Mouse (Mus musculus): ENCODE results near the gene 1110012L19Rik. TPM values are rescaled to one million over a fixed set of nuclear protein-coding genes. Genes with fewer than 3 reads are reported as not detected.

The 1110012L19Rik gene
- 10.6 TPM for total RNA-seq (2023)

DNA sequence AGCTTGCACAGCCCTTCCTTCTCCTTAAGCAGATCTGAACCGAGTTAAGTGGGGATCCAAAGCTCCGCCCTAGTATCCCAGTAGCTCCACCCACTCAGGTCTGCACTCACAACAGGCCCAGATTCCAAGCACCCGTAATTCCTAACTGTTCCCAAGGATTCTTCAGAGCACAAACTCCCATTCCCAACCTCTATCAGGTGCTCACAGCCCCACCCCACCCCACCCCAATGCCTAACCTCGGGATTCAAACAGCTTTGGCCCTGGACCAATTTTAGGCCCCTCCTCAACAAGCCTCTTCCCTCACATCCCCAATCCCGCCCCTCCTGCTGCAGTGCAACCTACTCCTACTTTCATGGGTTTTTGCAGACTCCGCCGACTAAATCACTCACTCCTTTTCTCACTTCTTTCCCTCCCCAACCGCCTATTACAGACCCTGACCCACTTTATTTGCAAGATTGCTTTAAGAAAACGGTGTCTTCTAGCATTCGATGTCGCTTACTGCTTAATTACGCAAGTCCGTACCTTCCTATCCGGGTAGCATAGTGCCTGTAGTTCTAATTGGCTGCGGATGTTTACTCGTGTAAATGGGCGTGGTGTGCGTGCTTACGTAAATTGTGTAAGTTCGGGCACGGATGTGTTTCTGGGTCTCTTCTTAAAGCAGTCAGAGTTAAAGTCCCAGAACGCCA is at the start of gene 1110012L19Rik:
TSS of gene 1110012L19Rik (plus strand) at position 602 of the 686 bp plus-strand sequence.

GRCm38 (mm10) chrX:70364661-70365613 is 20.7 kb upstream of the 1110012L19Rik start, which contains the start of gene Ids:
Ids (minus strand) TSS chrX:70365084.

Other genes starting within 250 kb of the 1110012L19Rik start
- 26.7 TPM for gene Ids, start 20.8 kb upstream of the 1110012L19Rik start, total RNA-seq (2023)
- 17.0 TPM for gene Tmem185a, start 91.3 kb downstream of the 1110012L19Rik start, total RNA-seq (2023)